In genomic region chr19:41847992-41848851, GRCm38 (mm10) we compare ENCODE assay signal across 8 mouse cellular contexts. TPM values are rescaled to one million over a fixed set of nuclear protein-coding genes. Genes with fewer than 3 reads are reported as not detected.
DNase-seq lines count a peak whose midpoint lies in the region; ATAC-seq lines count a peak whose summit lies in the region.

Gene Frat2 (minus strand): TSS chr19:41848132.

- under 1% methylated on average over 63 of the region's 72 CpGs for WGBS in embryonic facial prominence, embryonic 14.5 days
- WGBS in kidney, embryonic 14.5 days, result under 1% methylated on average over 72 of the region's 72 CpGs
- under 1% methylated on average over 72 of the region's 72 CpGs for WGBS in limb, embryonic 15.5 days

- no peaks in the 10 kb centered on the region for H3K9me3 ChIP-seq in embryonic facial prominence, embryonic 14.5 days (ENCODE audit: control insufficient read depth, low read length)
- no peaks in the 10 kb centered on the region for H3K9me3 ChIP-seq in kidney, embryonic 14.5 days (ENCODE audit: control insufficient read depth, low read length)
- H3K9me3 ChIP-seq in limb, embryonic 15.5 days, result no peaks in the 10 kb centered on the region

- ATAC-seq in embryonic facial prominence, embryonic 14.5 days (ENCODE audit: low read depth), result peak; percentile 94
- peak; percentile 94 for ATAC-seq in kidney, embryonic 14.5 days (ENCODE audit: low FRiP score, low TSS enrichment)
- ATAC-seq in limb, embryonic 15.5 days (ENCODE audit: insufficient number of reproducible peaks, low FRiP score, low TSS enrichment, low read depth), result peak; percentile 94

- peak within 1 kb of the TSS; percentile 99 for H3K4me2 ChIP-seq in embryonic facial prominence, embryonic 14.5 days (ENCODE audit: low read depth, low read length)
- peak within 1 kb of the TSS; percentile 97 for H3K4me2 ChIP-seq in kidney, embryonic 14.5 days (replicated peaks; ENCODE audit: low read depth, low read length)
- peak within 1 kb of the TSS; percentile 97 for H3K4me2 ChIP-seq in limb, embryonic 15.5 days

- peaks cover 19% of the 10 kb centered on the region for H3K4me1 ChIP-seq in embryonic facial prominence, embryonic 14.5 days (ENCODE audit: control insufficient read depth, insufficient read depth, low read length)
- H3K4me1 ChIP-seq in kidney, embryonic 14.5 days (ENCODE audit: control insufficient read depth, insufficient read depth, low read length), result peaks cover 21% of the 10 kb centered on the region; the same call in 1 of the 2 replicates
- peaks cover 30% of the 10 kb centered on the region for H3K4me1 ChIP-seq in limb, embryonic 15.5 days

- peak within 1 kb of the TSS; percentile 79 for H3K9ac ChIP-seq in embryonic facial prominence, embryonic 14.5 days (ENCODE audit: low read depth, low read length)
- H3K9ac ChIP-seq in kidney, embryonic 14.5 days (ENCODE audit: low read depth, low read length), result peak within 1 kb of the TSS; percentile 86
- peak within 1 kb of the TSS; percentile 61 for H3K9ac ChIP-seq in limb, embryonic 15.5 days

- no peaks in the 10 kb centered on the region for H3K36me3 ChIP-seq in embryonic facial prominence, embryonic 14.5 days (ENCODE audit: control insufficient read depth, insufficient read depth, low read length)
- no peaks in the 10 kb centered on the region for H3K36me3 ChIP-seq in kidney, embryonic 14.5 days (ENCODE audit: control insufficient read depth, insufficient read depth, low read length)
- H3K36me3 ChIP-seq in limb, embryonic 15.5 days, result no peaks in the 10 kb centered on the region

- peak; percentile 88 for DNase-seq in 3T3-L1 (ENCODE audit: low read depth, low spot score)
- DNase-seq in adrenal gland, postnatal 4 days (ENCODE audit: low spot score in 2 of 2), result peak; percentile 65 to 78
- peak; percentile 95 for DNase-seq in embryonic facial prominence, embryonic 14.5 days (ENCODE audit: low spot score)
- peak; percentile 86 to 88 for DNase-seq in heart, adult 9 months (ENCODE audit: low spot score in 2 of 2)
- DNase-seq in monocyte, adult 2 months (ENCODE audit: low read depth in 1 of 2, low spot score in 2 of 2), result peak; percentile 64 to 86
- peak; percentile 88 to 89 for DNase-seq in spleen, postnatal 36 days (ENCODE audit: low spot score in 2 of 2)

- H3K27me3 ChIP-seq in embryonic facial prominence, embryonic 14.5 days (replicated peaks; ENCODE audit: control insufficient read depth, insufficient read depth, low read length), result 0 out of 2 replicates have a peak, but pooled peaks cover 4% of the 10 kb centered on the region
- no peaks in the 10 kb centered on the region for H3K27me3 ChIP-seq in kidney, embryonic 14.5 days (ENCODE audit: control insufficient read depth, insufficient read depth, low read length)
- H3K27me3 ChIP-seq in limb, embryonic 15.5 days, result peaks cover 9% of the 10 kb centered on the region; the same call in 1 of the 2 replicates

- H3K4me3 ChIP-seq in embryonic facial prominence, embryonic 14.5 days (ENCODE audit: low read depth, low read length), result peak within 1 kb of the TSS; percentile 74
- H3K4me3 ChIP-seq in kidney, embryonic 14.5 days (ENCODE audit: low read length), result peak within 1 kb of the TSS; percentile 79
- peak within 1 kb of the TSS; percentile 70 for H3K4me3 ChIP-seq in limb, embryonic 15.5 days

- H3K27ac ChIP-seq in embryonic facial prominence, embryonic 14.5 days (replicated peaks; ENCODE audit: low read depth, low read length), result peak within 1 kb of the TSS; percentile 90
- peak within 1 kb of the TSS; percentile 87 for H3K27ac ChIP-seq in kidney, embryonic 14.5 days (ENCODE audit: low read depth, low read length)
- peak within 1 kb of the TSS; percentile 91 for H3K27ac ChIP-seq in limb, embryonic 15.5 days

RNA-seq across cellular contexts. Expression of gene Frat2, which starts in this region (rescaled TPM):
- 1 to 10 TPM; 7.5 to 9.3 TPM for total RNA-seq in adrenal gland, postnatal 4 days (2021)
- polyA plus RNA-seq in embryonic facial prominence, embryonic 14.5 days (2014; fragmentation: Nextera tagmentation; extraction: Ambion mirVana), result 2.8 and 3.2 TPM in 2 replicates
- 5.4 and 7.5 TPM in 2 replicates for polyA plus RNA-seq in kidney, embryonic 14.5 days (2014; fragmentation: Nextera tagmentation; extraction: Ambion mirVana)
- 2.1 and 2.2 TPM in 2 replicates for polyA plus RNA-seq in limb, embryonic 15.5 days (2015; fragmentation: Nextera tagmentation; extraction: Ambion mirVana)

Comparison
In these comparisons a context has a peak if more than half of its experiments do, and no peak if none do; other contexts are left out.
1. Peak in every context shown above with its lines: DNase-seq, ATAC-seq, H3K4me3 ChIP-seq and H3K27ac ChIP-seq.